Mouse (Mus musculus): Measurements from ENCODE around the gene Adora2a. TPM values are rescaled to one million over a fixed set of nuclear protein-coding genes. Genes with fewer than 3 reads are reported as not detected.
A peak's percentile ranks its signal among the peaks of the same experiment; 100 is the strongest.
"Not testable (repeated sequence)": the region's sequence is repeated elsewhere in the genome, so short reads cannot be mapped to it uniquely, and the experiment has no call there.

Adora2a gene
- total and polyA plus RNA-seq, 3 experiments: 7.1 to 14.3 (median 7.2) TPM

DNA sequence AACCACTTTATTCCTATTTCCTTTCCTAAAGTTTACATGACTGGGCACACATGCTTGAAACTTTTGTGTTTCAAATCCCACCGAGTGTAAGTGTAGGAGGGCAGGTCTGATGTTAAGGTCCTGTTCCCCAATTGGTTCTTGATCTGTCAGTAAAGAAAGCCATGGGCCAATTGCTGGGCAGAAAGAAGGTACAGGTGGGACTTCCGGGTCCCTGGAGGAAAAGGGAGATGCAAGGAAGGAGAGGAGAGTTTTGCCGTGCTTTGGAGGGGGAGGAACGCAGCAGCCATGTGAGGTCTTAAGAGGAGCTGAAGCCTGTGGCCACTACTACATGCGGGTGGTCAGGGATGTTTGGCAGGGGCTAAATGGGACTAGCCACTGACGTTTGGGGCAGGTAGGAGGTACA is 48.6 kb downstream of the Adora2a start:
- 58% methylated on average over 6 of the region's 6 CpGs for WGBS
- Histone ChIP-seq H3K79me2 (replicated peaks; ENCODE audit: control insufficient read depth, insufficient read depth, low read length) (no peaks in the 10 kb centered on the region), H3K27me3 (ENCODE audit: control insufficient read depth, insufficient read depth, low read length) (no peaks in the 10 kb centered on the region), H3K36me3 (ENCODE audit: control insufficient read depth, insufficient read depth, low read length) (peaks cover 8% of the 10 kb centered on the region), H3K4me1 (ENCODE audit: control insufficient read depth, insufficient read depth, low read length) (peaks cover 7% of the 10 kb centered on the region), H3K9ac (ENCODE audit: low read depth, low read length) (no peak overlapping the region), H3K27ac (no peak overlapping the region), H3K4me3 (no peak overlapping the region)
- TF ChIP-seq EP300 (IDR thresholded peaks at IDR 0.05; ENCODE audit: insufficient read depth, low read depth, low read length) (no peak), CTCF (IDR thresholded peaks at IDR 0.05) (no peak), POLR2A (IDR thresholded peaks at IDR 0.05; ENCODE audit: insufficient read depth, low read depth, low read length) (no peak)
- intact Hi-C loops (cut with DNase I): no loop called here
- no peak for DNase-seq

DNA sequence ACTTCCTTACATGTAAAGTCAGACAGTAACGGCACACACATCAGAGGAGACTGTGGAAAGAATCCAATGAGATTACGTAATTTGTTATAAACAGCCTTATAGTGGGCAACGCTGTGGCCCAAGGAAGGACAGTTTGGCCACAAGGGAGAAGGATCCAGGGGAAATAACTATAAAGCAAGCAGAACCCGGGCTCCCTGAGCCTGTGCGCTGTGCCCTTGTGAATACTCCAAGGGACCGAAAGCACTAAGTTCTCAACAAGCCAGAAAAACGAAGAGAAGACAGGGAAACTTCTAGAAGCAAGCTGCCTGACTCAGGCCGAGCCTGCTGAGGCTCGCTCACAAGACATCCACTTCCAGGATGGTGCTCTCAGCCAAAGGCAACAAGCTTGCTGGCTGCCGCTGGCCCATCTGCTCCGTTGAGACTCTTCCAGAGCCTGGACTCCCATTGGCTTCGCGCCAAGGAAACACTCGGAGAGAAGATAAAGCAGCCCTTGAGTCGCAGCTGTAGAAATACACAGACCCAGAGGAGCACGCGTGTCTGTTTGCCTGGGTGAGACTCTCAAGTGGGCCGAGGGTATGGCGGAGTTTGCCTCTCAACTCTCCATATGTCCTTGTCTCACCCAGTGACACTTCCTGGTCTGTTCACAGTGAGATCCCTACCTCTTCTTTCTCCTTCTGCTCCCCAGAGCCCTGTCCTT is 57.1 kb downstream of the Adora2a start:
- H3K9ac ChIP-seq (ENCODE audit: low read depth, low read length); H3K4me1 ChIP-seq (ENCODE audit: control insufficient read depth, insufficient read depth, low read length); H3K79me2 ChIP-seq (replicated peaks; ENCODE audit: control insufficient read depth, insufficient read depth, low read length); H3K27me3 ChIP-seq (ENCODE audit: control insufficient read depth, insufficient read depth, low read length); H3K36me3 ChIP-seq (ENCODE audit: control insufficient read depth, insufficient read depth, low read length); intact Hi-C loops (cut with DNase I): not testable (repeated sequence)
- peak overlapping the region; percentile 31 for H3K4me3 ChIP-seq
- DNase-seq: peak; percentile 80
- H3K27ac ChIP-seq: peak overlapping the region; percentile 90
- TF ChIP-seq EP300 (IDR thresholded peaks at IDR 0.05; ENCODE audit: insufficient read depth, low read depth, low read length): 0 out of 2 replicates have a peak, but pooled peaks have one; percentile 37
- 15% methylated on average over 15 of the region's 19 CpGs for WGBS

DNA sequence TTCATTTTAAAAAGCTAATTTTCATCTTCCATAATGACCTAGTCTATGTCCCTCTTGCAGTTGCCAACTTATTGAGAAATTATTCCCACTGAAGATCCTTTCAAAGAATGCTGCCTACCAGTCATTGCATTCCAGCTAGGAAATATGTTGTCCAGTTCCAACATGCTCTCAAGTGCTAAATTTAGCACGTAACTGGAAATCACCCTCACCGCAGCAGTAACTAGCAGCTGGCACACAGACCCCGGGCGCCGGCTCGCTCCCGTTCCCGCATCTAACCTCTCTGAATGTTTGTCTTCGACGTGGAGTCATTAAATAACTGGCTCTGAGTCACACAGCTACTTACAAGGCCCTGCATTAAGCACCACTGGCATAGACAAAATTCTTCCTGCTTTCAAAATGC is 62.0 kb downstream of the Adora2a start:
- intact Hi-C loops (cut with DNase I): no loop called here
- Histone ChIP-seq H3K4me3 (no peak overlapping the region), H3K4me1 (ENCODE audit: control insufficient read depth, insufficient read depth, low read length) (peaks cover 2% of the 10 kb centered on the region), H3K79me2 (replicated peaks; ENCODE audit: control insufficient read depth, insufficient read depth, low read length) (no peaks in the 10 kb centered on the region), H3K36me3 (ENCODE audit: control insufficient read depth, insufficient read depth, low read length) (peaks cover 2% of the 10 kb centered on the region; the same call in 1 of the 2 replicates), H3K9ac (ENCODE audit: low read depth, low read length) (no peak overlapping the region), H3K27me3 (ENCODE audit: control insufficient read depth, insufficient read depth, low read length) (no peaks in the 10 kb centered on the region), H3K27ac (no peak overlapping the region; the same call in 1 of the 2 replicates)
- WGBS: 56% methylated on average over 10 of the region's 10 CpGs
- DNase-seq: peak; percentile 26 to 29
- TF ChIP-seq CTCF (IDR thresholded peaks at IDR 0.05) (no peak), EP300 (IDR thresholded peaks at IDR 0.05; ENCODE audit: insufficient read depth, low read depth, low read length) (no peak), POLR2A (IDR thresholded peaks at IDR 0.05; ENCODE audit: insufficient read depth, low read depth, low read length) (no peak)

Other genes with a start within 250 kb of the Adora2a start
- 10 to 100 TPM; 37.9 to 39.6 TPM for gene Specc1l, start 104.8 kb upstream of the Adora2a start, total RNA-seq (2021)
- gene Specc1l, start 104.8 kb upstream of the Adora2a start, polyA plus RNA-seq (2012; rRNA removed): 17.4 and 17.9 TPM in 2 replicates
- under 1 TPM; 0.70 to 0.89 TPM for gene Upb1, start 84.2 kb downstream of the Adora2a start, total RNA-seq (2021)
- gene Upb1, start 84.2 kb downstream of the Adora2a start, polyA plus RNA-seq (2012; rRNA removed): 0.35 and 0.70 TPM in 2 replicates
- 10 to 100 TPM; 61.1 to 65.8 TPM for gene Snrpd3, start 200.7 kb downstream of the Adora2a start, total RNA-seq (2021)
- gene Snrpd3, start 200.7 kb downstream of the Adora2a start, polyA plus RNA-seq (2012; rRNA removed): 20.8 and 24.8 TPM in 2 replicates
- gene Gucd1, start 201.1 kb downstream of the Adora2a start, total RNA-seq (2021): 10 to 100 TPM; 33.2 to 37.7 TPM
- gene Gucd1, start 201.1 kb downstream of the Adora2a start, polyA plus RNA-seq (2012; rRNA removed): 44.7 and 50.3 TPM in 2 replicates
- under 1 TPM; 0.66 to 0.84 TPM for gene Lrrc75b, start 243.5 kb downstream of the Adora2a start, total RNA-seq (2021)
- 1.00 and 1.3 TPM in 2 replicates for gene Lrrc75b, start 243.5 kb downstream of the Adora2a start, polyA plus RNA-seq (2012; rRNA removed)
- under 1 TPM in 1 of 2 experiments, not detected in 1; 0.31 TPM for gene Ggt1, start 244.7 kb downstream of the Adora2a start, total RNA-seq (2021)
- gene Ggt1, start 244.7 kb downstream of the Adora2a start, polyA plus RNA-seq (2012; rRNA removed): 0.35 TPM in 1 of 2 replicates, not detected in the other

All from heart, adult 2 months (tissue).